Mouse (Mus musculus) left cerebral cortex, adult 2 months (tissue): ENCODE measurements around the gene Pla2g4b. TPM values are rescaled to one million over a fixed set of nuclear protein-coding genes. Genes with fewer than 3 reads are reported as not detected.

ENCODE experiments used
- DNase-seq, 2 experiments: peaks; one replicate each; pipeline ENCODE4 v3.0.0; 2021 to 2022; ENCODE audit warnings: low spot score in 2 of 2, mixed read lengths in 1 of 2; ENCODE audit errors: extremely low spot score in 1 of 2
- H3K27ac ChIP-seq: fragments of 200-600 bp; 2 replicates; pipeline ENCODE4 v1.8.1; 2022
- H3K4me3 ChIP-seq: fragments of 200-600 bp; 2 replicates; pipeline ENCODE4 v1.8.1; 2022
- CTCF ChIP-seq: fragments of 200-600 bp; IDR thresholded peaks from 2 replicates; pipeline ENCODE4 v1.8.1; 2022; ENCODE audit warnings: antibody characterized with exemption, mild to moderate bottlenecking, moderate library complexity
- intact Hi-C: fragments of 180-260 bp; cut with DNase I; formaldehyde crosslinking; loops from one replicate; pipeline ENCODE4 v1.15.1; 2025
- total RNA-seq, 2 experiments: library from RNA; stranded (reverse); gene quantifications; 2 replicates each; pipeline ENCODE4 v1.2.3; 2021

The Pla2g4b gene
- total RNA-seq, 2 experiments from 2014 or later, result 3.9 to 4.1 TPM

DNA sequence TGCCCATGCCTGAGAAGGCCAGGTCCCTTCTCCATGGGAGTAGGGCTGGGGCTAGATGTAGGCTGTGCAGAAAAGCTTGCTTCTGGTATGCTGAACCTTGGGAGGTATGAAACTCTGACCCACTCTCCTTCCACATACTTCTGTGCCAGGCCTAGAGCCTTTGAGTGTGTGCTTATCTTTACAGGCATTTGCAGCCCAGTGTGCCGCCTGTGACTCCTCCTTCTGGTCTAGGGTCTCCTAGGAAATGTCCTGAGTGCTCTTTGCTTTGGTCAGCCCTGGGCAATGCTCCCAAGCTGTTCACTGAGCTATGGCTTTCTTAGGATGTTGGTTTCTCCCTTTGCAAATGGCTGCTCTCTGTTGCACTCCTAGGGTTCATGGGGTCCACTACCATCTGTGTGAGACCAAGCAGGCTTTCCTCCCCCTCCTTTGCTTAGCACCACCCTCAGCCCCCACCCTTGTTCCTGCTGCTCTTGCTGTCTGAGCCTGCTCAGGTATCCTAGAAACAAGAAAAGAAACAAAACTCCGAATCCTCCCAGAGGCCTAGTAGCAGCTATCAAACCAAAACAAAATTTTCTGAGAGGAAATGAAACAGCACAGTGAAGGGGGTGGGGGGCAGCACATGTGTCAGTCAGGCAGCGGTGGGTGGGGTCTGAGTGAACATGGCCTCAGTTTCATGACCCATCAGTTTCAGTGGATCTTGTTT lies 32.2 kb upstream of the Pla2g4b start:
- intact Hi-C loops, result no loop called here
- Histone ChIP-seq H3K27ac (no peak overlapping the region), H3K4me3 (no peak overlapping the region)
- no peak for DNase-seq
- TF ChIP-seq CTCF, result no peak

DNA sequence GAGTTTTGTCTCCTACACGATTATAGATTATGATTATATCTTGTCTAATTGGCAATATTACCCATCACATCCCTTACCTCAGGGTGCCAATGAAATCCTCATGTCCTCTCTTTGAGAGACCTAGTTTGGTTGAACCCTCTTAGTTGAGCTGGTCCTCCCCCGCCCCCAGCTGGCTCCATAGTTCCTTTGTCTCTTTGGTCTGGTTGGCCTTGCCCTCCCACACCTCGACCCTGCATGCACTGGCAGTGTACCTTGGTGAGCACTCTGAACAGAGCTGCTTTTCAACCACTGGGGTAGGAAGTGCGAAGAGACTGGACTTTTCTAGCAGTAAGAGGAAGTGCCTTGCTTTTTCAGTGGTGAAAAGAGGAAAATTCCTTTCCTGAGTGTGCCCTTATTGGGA lies 31.3 kb upstream of the Pla2g4b start:
- no peak for TF ChIP-seq CTCF
- no peak for DNase-seq
- Histone ChIP-seq H3K4me3 (no peak overlapping the region), H3K27ac (no peak overlapping the region)
- intact Hi-C loops, result no loop called here

DNA sequence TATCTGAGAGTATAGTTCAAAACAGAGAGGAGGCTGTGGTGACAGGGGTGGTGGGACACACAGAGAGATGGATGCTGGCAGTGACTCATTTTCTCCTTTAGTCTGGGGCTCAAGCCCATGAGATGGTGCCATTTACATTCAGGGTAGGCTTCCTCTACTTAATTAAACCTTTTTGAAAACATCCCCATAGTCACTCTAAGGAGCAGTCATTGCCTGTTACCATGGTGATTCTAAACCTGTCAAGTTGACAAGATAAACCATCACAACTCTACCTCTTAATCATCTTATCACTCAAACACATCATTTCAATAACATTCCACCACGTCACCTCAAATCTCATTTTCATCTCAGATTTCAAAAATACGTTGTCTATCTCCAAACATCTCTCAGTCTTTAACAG lies 29.2 kb upstream of the Pla2g4b start:
- no peak for TF ChIP-seq CTCF
- intact Hi-C loops, result no loop called here
- no peak overlapping the region for H3K4me3 ChIP-seq
- no peak for DNase-seq
- no peak overlapping the region for H3K27ac ChIP-seq

DNA sequence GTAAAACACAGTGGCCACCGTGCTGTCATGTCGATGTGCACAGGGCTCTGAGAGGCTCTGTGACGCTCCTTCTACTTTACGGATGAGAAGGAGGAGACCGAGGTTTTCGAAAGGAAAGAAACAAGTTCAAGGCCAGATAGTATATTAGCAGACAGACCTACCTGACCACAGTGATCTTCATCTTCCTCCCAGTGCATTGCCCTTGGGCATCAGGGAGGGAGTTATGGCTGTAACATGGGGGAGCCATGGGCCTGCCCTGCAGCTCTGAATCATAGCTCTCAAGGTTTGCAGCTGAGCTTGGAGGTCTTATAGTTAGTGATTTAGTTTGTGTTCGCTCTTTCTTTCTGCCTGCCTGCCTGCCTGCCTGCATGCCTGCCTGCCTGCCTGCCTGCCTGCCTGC lies 26.5 kb upstream of the Pla2g4b start:
- H3K27ac ChIP-seq, result no peak overlapping the region
- intact Hi-C loops, result no loop called here
- TF ChIP-seq CTCF, result no peak
- H3K4me3 ChIP-seq, result no peak overlapping the region
- no peak for DNase-seq

DNA sequence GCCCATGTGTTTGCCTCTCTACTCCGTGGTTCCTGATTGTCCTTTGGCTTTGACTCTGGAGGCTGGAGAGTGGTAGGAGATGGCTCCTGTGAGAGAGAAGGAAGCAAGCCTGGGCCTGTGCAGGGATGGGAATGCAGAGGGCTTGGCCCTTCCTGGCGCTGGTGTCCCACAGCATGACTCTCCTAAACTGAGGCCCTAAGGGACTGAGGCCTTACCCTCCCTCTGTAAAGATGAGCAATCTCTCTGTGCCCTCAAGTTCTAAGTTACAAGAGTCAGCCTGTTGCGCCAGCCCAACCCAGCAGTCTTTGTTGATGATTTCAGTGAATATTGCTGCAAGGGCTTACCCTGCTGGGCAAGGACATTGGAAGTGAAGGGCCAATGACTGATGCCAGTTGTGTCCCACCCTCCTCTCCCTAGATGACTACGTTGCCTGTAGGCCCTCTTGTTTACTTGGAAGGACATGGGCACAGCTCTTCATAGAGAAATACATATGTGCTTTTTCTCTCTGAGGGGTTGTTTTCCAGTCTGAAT lies 25.5 kb upstream of the Pla2g4b start:
- no peak for TF ChIP-seq CTCF
- H3K4me3 ChIP-seq, result no peak overlapping the region
- H3K27ac ChIP-seq, result no peak overlapping the region
- intact Hi-C loops, result no loop called here
- no peak for DNase-seq

GRCm38 (mm10) chr2:120008672-120009071 lies 24.5 kb upstream of the Pla2g4b start:
- no peak for DNase-seq
- Histone ChIP-seq H3K4me3 (no peak overlapping the region), H3K27ac (no peak overlapping the region)
- intact Hi-C loops, result no loop called here
- TF ChIP-seq CTCF, result no peak

GRCm38 (mm10) chr2:120011462-120012200 lies 21.6 kb upstream of the Pla2g4b start:
- intact Hi-C loops, result loop anchor here (1.0 kb wide), 1 partner anchor 41 kb away; no protein-coding TSS in a partner anchor
- peak; percentile 50 to 55 for DNase-seq
- TF ChIP-seq CTCF, result peak; percentile 88
- H3K4me3 ChIP-seq, result no peak overlapping the region
- no peak overlapping the region for H3K27ac ChIP-seq

GRCm38 (mm10) chr2:120012924-120013323 lies 20.3 kb upstream of the Pla2g4b start:
- Histone ChIP-seq H3K27ac (no peak overlapping the region), H3K4me3 (no peak overlapping the region)
- intact Hi-C loops, result no loop called here
- no peak for TF ChIP-seq CTCF
- no peak for DNase-seq

- no peak for TF ChIP-seq CTCF
- Histone ChIP-seq H3K27ac (no peak overlapping the region), H3K4me3 (no peak overlapping the region)
- no peak for DNase-seq
- intact Hi-C loops, result no loop called here
Measured at GRCm38 (mm10) chr2:120013831-120014486, 19.3 kb upstream of the Pla2g4b start.

DNA sequence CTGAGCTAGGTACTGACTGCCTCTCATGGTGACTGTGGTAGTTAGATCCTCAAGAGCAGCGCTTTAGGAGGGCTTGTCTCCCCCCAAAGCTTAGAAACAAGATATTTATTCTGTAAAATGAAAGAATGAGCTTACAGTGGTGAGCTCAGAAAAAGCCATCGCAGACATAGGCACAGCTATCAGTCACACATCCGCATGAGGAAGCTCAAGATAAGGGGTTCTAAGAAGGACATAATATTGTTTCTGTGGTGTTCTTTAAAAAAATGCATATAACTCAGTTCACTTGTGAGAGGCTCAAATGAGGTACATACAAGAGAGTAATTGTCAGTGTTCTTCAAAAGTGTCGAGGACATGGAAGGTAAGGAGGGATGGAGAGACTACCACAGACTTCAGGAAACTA lies 17.3 kb upstream of the Pla2g4b start:
- Histone ChIP-seq H3K4me3 (no peak overlapping the region), H3K27ac (no peak overlapping the region)
- no peak for TF ChIP-seq CTCF
- intact Hi-C loops, result no loop called here
- no peak for DNase-seq

DNA sequence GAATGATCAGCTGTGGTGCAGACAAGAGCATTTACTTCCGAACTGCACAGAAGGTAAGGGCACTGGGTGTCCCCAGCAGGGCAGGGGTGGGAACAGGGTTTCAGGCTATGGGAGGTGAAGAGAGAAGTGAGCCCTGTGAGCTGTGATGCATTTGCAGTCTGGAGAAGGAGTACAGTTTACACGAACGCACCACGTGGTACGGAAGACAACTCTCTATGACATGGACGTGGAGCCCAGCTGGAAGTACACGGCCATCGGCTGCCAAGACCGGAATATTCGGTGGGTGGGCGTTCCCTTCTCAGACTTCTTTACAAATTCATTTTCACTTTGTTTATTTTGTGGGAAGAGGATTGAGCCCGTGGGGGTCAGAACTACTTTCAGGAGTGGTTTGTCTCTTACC lies 15.6 kb upstream of the Pla2g4b start:
- Histone ChIP-seq H3K4me3 (no peak overlapping the region), H3K27ac (no peak overlapping the region)
- TF ChIP-seq CTCF, result no peak
- intact Hi-C loops, result no loop called here
- DNase-seq, result no peak

GRCm38 (mm10) chr2:120024337-120024736 lies 8.9 kb upstream of the Pla2g4b start:
- H3K27ac ChIP-seq, result no peak overlapping the region
- intact Hi-C loops, result no loop called here
- TF ChIP-seq CTCF, result no peak
- no peak for DNase-seq
- no peak overlapping the region for H3K4me3 ChIP-seq
